Mouse (Mus musculus) forelimb bud, embryonic 11.5 days (tissue): ENCODE data around the gene Rnf5.

ENCODE experiments used
- DNase-seq: peaks from one replicate; pipeline ENCODE4 v3.0.0-alpha.2; 2012; ENCODE audit warnings: low read depth, low spot score

Rnf5 gene

DNA sequence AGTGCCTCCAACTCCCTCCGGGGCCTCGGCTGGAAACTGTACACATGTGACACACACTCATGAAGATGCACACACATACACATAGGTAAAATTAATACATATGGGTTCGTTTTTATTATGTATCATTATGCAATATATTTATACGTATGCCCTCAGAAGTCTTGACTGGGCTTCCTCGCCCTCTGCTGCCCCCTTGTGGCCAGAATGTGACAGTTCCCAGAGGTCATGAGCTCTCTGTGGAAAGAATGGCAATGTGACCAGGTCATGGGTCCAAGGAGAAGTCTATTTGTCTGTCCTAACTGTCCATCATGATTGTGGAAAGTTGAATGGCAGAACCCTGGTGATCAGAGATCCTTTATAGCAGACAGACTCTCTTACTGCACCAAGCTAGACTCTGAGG lies 48.0 kb downstream of the Rnf5 start:
- DNase-seq: peak; percentile 69
